Mouse (Mus musculus): ENCODE measurements around the gene Vmn1r53.
"Not testable (repeated sequence)": the region's sequence is repeated elsewhere in the genome, so short reads cannot be mapped to it uniquely, and the experiment has no call there.

Gene Vmn1r53

GRCm38 (mm10) chr6:90224338-90224737, at the start of gene Vmn1r53:
Gene Vmn1r53 (minus strand): TSS chr6:90224438.
- DNase-seq (ENCODE audit: low spot score): no peak

- no peak for DNase-seq (ENCODE audit: low spot score)
Observed at GRCm38 (mm10) chr6:90246000-90246399, 21.8 kb upstream of the Vmn1r53 start, which contains the start of gene Vmn1r54. Gene Vmn1r54 (plus strand): TSS chr6:90246300.

GRCm38 (mm10) chr6:90244019-90244418, 19.8 kb upstream of the Vmn1r53 start:
- no peak for DNase-seq (ENCODE audit: low spot score)

GRCm38 (mm10) chr6:90232681-90233080, 8.4 kb upstream of the Vmn1r53 start:
- DNase-seq (ENCODE audit: low spot score): no peak

GRCm38 (mm10) chr6:90232114-90232513, 7.9 kb upstream of the Vmn1r53 start:
- not testable (repeated sequence) for DNase-seq (ENCODE audit: low spot score)

- not testable (repeated sequence) for DNase-seq (ENCODE audit: low spot score)
Observed at GRCm38 (mm10) chr6:90202493-90202892, 21.7 kb downstream of the Vmn1r53 start, which contains the start of gene V1ra8. Gene V1ra8 (plus strand): TSS chr6:90202793.

- no peak for DNase-seq (ENCODE audit: low spot score)
Observed at GRCm38 (mm10) chr6:90174508-90174907, 49.7 kb downstream of the Vmn1r53 start, which contains the start of gene Vmn1r52. Gene Vmn1r52 (plus strand): TSS chr6:90174808.
